ENCODE assay signal across 24 mouse cellular contexts in the genomic region with DNA sequence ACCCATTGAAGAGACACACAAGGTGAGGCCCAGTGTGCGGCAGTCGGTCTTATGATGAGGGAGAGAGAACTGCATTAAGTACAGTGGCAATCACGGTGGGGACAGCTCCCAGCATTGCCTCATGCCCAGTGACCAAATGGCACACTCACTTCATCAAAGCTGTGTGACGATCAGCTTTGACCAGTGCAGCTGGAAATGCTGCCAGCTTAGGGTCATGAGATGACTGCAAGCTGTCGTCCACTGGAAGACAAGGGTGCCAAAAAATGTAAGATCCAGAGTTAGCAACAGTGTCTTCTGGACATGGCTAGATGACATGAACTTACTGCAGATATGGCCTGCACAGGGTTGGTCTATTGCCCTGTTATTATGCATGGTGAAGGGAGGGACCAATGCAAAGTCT.
"Had no signal": no experiment of that assay in that cellular context is flagged by ENCODE, and none has a peak within 500 bp of the region (broad histone marks: within the 10 kb centered on the region; RNA-seq: fewer than 3 reads in every experiment).

No protein-coding gene starts in this region.

- H3K9me3 ChIP-seq: forebrain, embryonic 15.5 days; heart, embryonic 10.5 days; heart, embryonic 12.5 days; hindbrain, embryonic 10.5 days; hindbrain, embryonic 12.5 days; hindbrain, embryonic 15.5 days; kidney, embryonic 15.5 days; limb, embryonic 10.5 days; limb, embryonic 12.5 days had no signal

- H3K9ac ChIP-seq: forebrain, embryonic 15.5 days; forebrain, postnatal 0 days; heart, embryonic 12.5 days; hindbrain, embryonic 12.5 days; hindbrain, embryonic 15.5 days; kidney, embryonic 15.5 days; limb, embryonic 12.5 days had no signal

- H3K27me3 ChIP-seq: forebrain, embryonic 15.5 days; heart, embryonic 12.5 days; hindbrain, embryonic 15.5 days had no signal

- H3K4me2 ChIP-seq: forebrain, embryonic 15.5 days; heart, embryonic 12.5 days; hindbrain, embryonic 12.5 days; hindbrain, embryonic 15.5 days; kidney, embryonic 15.5 days; limb, embryonic 12.5 days had no signal

- H3K4me3 ChIP-seq: forebrain, embryonic 15.5 days; heart, embryonic 10.5 days; heart, embryonic 12.5 days; hindbrain, embryonic 10.5 days; hindbrain, embryonic 12.5 days; hindbrain, embryonic 15.5 days; kidney, embryonic 15.5 days; left cerebral cortex, adult 2 months; limb, embryonic 10.5 days; limb, embryonic 12.5 days had no signal

- H3K36me3 ChIP-seq: forebrain, embryonic 15.5 days; heart, embryonic 10.5 days; heart, embryonic 12.5 days; hindbrain, embryonic 10.5 days; hindbrain, embryonic 12.5 days; hindbrain, embryonic 15.5 days; kidney, embryonic 15.5 days; limb, embryonic 10.5 days; limb, embryonic 12.5 days had no signal

- H3K27ac ChIP-seq: forebrain, embryonic 15.5 days; hindbrain, embryonic 10.5 days; hindbrain, embryonic 12.5 days; hindbrain, embryonic 15.5 days; hindbrain, postnatal 0 days; kidney, embryonic 15.5 days; kidney, postnatal 0 days; left cerebral cortex, adult 2 months; limb, embryonic 10.5 days; limb, embryonic 12.5 days had no signal

- ATAC-seq: forebrain, embryonic 15.5 days; forebrain, postnatal 0 days; hindbrain, postnatal 0 days; intestine, embryonic 16.5 days had no signal

- DNase-seq: forebrain, postnatal 0 days; gastrocnemius, postnatal 14 days; gastrocnemius, postnatal 36 days; heart, adult 18-20 months; heart, postnatal 10 days; heart, postnatal 4 days; kidney, adult 11 months; kidney, adult 2 months; kidney, adult 9 months; kidney, postnatal 14 days; kidney, postnatal 36 days had no signal
